Mouse (Mus musculus) neutrophil, adult 65 days (primary cell): ENCODE measurements around the gene Rptor. TPM values are rescaled to one million over a fixed set of nuclear protein-coding genes. Genes with fewer than 3 reads are reported as not detected.

ENCODE experiments used
- total RNA-seq: library from RNA; stranded (reverse); gene quantifications from 2 replicates; pipeline ENCODE4 v1.2.4, GENCODE M21; 2023

Gene Rptor
- 19.7 and 28.7 TPM in 2 replicates for total RNA-seq

GRCm38 (mm10) chr11:119602763-119603526, at the start of gene Rptor:
Rptor (plus strand) TSS chr11:119602905.

GRCm38 (mm10) chr11:119913291-119913934, 310.7 kb downstream of the Rptor start, which contains the start of gene Chmp6:
Chmp6 (plus strand) TSS chr11:119913441.

GRCm38 (mm10) chr11:119942727-119943427, 340.2 kb downstream of the Rptor start, which contains the start of gene Baiap2:
Baiap2 (plus strand) TSS chr11:119942763.

Other genes starting within 250 kb of the Rptor start
- gene Sgsh, start 247.4 kb upstream of the Rptor start, total RNA-seq: 8.4 and 9.8 TPM in 2 replicates
- 14.5 and 17.4 TPM in 2 replicates for gene Slc26a11, start 247.3 kb upstream of the Rptor start, total RNA-seq
- 47.8 and 49.2 TPM in 2 replicates for gene Rnf213, start 209.8 kb upstream of the Rptor start, total RNA-seq
- gene Endov, start 111.6 kb upstream of the Rptor start, total RNA-seq: 6.7 and 10.7 TPM in 2 replicates
- not detected in 2 replicates for gene Nptx1, start 55.2 kb upstream of the Rptor start, total RNA-seq